Mouse (Mus musculus) G1E (cell line): ENCODE data around the gene Gm20671.
"Not testable (repeated sequence)": the region's sequence is repeated elsewhere in the genome, so short reads cannot be mapped to it uniquely, and the experiment has no call there.

Source experiments
- CTCF ChIP-seq: IDR thresholded peaks from 2 replicates; pipeline ENCODE4 v1.5.1; 2012; ENCODE audit warnings: low read depth, low read length, inconsistent platforms, mixed read lengths
- GATA1 ChIP-seq: IDR thresholded peaks from 2 replicates; pipeline ENCODE4 v1.6.1; 2012; ENCODE audit warnings: borderline replicate concordance, low read length, inconsistent platforms, mixed read lengths
- TAL1 ChIP-seq: conservative IDR thresholded peaks from 2 replicates; pipeline ENCODE4 v1.6.1; 2012; ENCODE audit warnings: low read depth, low read length, inconsistent platforms, mixed read lengths

DNA sequence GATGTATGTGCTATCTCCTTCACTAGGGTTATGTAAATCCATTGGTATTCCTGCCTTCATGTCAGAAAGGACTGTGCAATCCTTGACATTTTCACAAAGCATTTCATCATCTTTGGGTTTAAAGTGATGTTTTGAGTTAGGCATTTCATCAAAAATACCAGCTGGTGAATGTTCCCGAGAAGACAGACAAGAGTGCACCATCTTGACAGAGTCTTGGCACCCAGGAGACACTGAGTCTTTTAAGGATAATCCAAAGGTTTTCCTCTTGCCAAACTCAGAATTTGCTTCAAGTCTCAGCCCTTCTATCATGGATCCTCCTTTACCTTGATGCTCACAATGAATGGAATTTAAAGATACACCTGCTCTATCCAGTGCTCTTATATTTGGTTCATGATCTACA, 1.9 kb upstream of the Gm20671 start:
- not testable (repeated sequence) for TF ChIP-seq CTCF, TAL1, GATA1
